Mouse (Mus musculus) heart, postnatal 0 days (tissue): ENCODE data around the gene Olfr961.

Source experiments
- CTCF ChIP-seq: IDR thresholded peaks from 2 replicates; pipeline ENCODE4 v1.5.1; 2016; ENCODE audit warnings: antibody characterized with exemption, control low read depth, low read depth
- EP300 ChIP-seq: IDR thresholded peaks from 2 replicates; pipeline ENCODE4 v1.6.1; 2016; ENCODE audit warnings: antibody characterized with exemption, low read depth

GRCm38 (mm10) chr9:39679280-39679679, 34.4 kb downstream of the Olfr961 start:
- TF ChIP-seq CTCF, result no peak
- no peak for TF ChIP-seq EP300
